Mouse (Mus musculus) forebrain, postnatal 0 days (tissue): ENCODE measurements at regions not wholly inside any gene's neighbourhood (a gene's known extent, or its start where the extent isn't known, plus 50 kb on each side); places are given as distances from the start of the nearest gene placed in this dataset.

Experiments used
- ATAC-seq: fragments of 200-750 bp; cut with Nextera tagmentation; 2 replicates; pipeline ENCODE4 v1.8.0; 2017; ENCODE audit warnings: mild to moderate bottlenecking, moderate library complexity
- DNase-seq: peaks from one replicate; pipeline ENCODE4 v3.0.0-alpha.2; 2015
- H3K27ac ChIP-seq: fragments of 300-500 bp; sonication (generic); 2 replicates; pipeline ENCODE4 v1.5.1; 2014; ENCODE audit warnings: low read depth, mild to moderate bottlenecking, antibody characterized with exemption, low read length, moderate library complexity, mixed read lengths
- H3K27me3 ChIP-seq: fragments of 300-500 bp; sonication (generic); 2 replicates; pipeline ENCODE4 v1.6.1; 2014; ENCODE audit warnings: mild to moderate bottlenecking, low read length, mixed read lengths; ENCODE audit not compliant: insufficient read depth
- H3K36me3 ChIP-seq: fragments of 300-500 bp; sonication (generic); 2 replicates; pipeline ENCODE4 v1.6.1; 2014; ENCODE audit warnings: mild to moderate bottlenecking, moderate library complexity; ENCODE audit not compliant: insufficient read depth
- H3K4me1 ChIP-seq: fragments of 300-500 bp; sonication (generic); 2 replicates; pipeline ENCODE4 v1.6.1; 2014; ENCODE audit warnings: antibody characterized with exemption; ENCODE audit not compliant: insufficient read depth
- H3K4me2 ChIP-seq: fragments of 300-500 bp; sonication (generic); 2 replicates; pipeline ENCODE4 v1.6.1; 2014; ENCODE audit warnings: low read depth, mild to moderate bottlenecking, moderate library complexity
- H3K4me3 ChIP-seq: fragments of 300-500 bp; sonication (generic); 2 replicates; pipeline ENCODE4 v1.5.1; 2014; ENCODE audit warnings: low read depth, low read length, mixed read lengths
- H3K9ac ChIP-seq: fragments of 300-500 bp; sonication (generic); 2 replicates; pipeline ENCODE4 v1.6.1; 2014; ENCODE audit warnings: mild to moderate bottlenecking
- H3K9me3 ChIP-seq: fragments of 300-500 bp; sonication (generic); 2 replicates; pipeline ENCODE4 v1.6.1; 2016; ENCODE audit warnings: low read length
- CTCF ChIP-seq: sonication (generic); IDR thresholded peaks from 2 replicates; pipeline ENCODE4 v1.5.1; 2016; ENCODE audit warnings: antibody characterized with exemption, control low read depth, low read depth
- WGBS: fragments of 180-500 bp; shearing (Covaris S2); extraction: QIAGEN DNeasy Blood & Tissue Kit; methylation state at CpG from one replicate; pipeline ENCODE4 v1.1.7; 2014; 5-methylcytosine and 5-hydroxymethylcytosine counted together

DNA sequence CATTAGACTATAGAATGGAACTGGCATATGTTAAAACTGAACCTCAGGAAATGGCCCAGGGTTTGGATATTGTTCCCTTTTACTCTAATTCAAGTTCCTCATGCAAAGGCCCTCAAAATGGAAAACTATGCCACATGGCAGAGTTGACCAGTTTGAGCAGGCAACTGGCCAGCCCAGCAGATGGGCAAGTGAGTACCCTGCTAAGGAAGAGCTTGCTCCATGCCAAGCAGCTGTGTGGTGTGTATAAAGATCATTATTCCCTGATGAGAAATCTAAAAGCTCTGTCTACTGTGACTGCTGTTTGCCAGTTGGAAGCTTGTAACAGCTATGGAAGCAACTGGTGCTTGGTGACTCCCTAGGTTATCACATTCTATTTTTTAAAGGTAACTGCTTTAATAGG is 453.4 kb upstream of the Foxg1 start:
- Histone ChIP-seq H3K27me3 (no peaks in the 10 kb centered on the region), H3K4me1 (no peaks in the 10 kb centered on the region), H3K4me3 (no peak overlapping the region), H3K36me3 (no peaks in the 10 kb centered on the region), H3K27ac (no peak overlapping the region), H3K9me3 (no peaks in the 10 kb centered on the region), H3K4me2 (no peak overlapping the region), H3K9ac (no peak overlapping the region)
- TF ChIP-seq CTCF: no peak
- DNase-seq: peak; percentile 18
- ATAC-seq: peak; percentile 40; the same call in 1 of the 2 replicates

DNA sequence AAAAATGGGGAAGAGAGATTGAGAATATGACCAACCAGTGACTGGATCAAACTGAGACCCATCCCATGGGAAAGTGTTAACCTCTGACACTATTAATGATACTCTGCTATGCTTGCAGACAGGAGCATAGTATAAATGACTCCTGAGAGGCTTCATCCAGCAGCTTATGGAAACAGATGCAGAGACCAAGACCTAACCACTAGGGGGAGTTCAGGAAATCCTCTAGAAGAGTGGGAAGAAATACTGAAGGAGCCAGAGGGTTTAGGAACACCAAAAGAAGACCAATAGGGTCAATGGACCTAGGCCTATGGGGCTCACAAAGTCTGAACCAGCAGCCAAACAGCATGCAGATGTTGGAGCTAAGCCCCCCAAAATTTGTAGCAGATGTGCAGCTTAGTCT is 436.0 kb upstream of the Foxg1 start:
- Histone ChIP-seq H3K9ac (no peak overlapping the region), H3K4me1 (no peaks in the 10 kb centered on the region), H3K27me3 (no peaks in the 10 kb centered on the region), H3K4me3 (no peak overlapping the region), H3K9me3 (no peaks in the 10 kb centered on the region), H3K36me3 (no peaks in the 10 kb centered on the region), H3K4me2 (no peak overlapping the region), H3K27ac (no peak overlapping the region)
- DNase-seq: no peak
- no peak for TF ChIP-seq CTCF
- ATAC-seq: no peak

DNA sequence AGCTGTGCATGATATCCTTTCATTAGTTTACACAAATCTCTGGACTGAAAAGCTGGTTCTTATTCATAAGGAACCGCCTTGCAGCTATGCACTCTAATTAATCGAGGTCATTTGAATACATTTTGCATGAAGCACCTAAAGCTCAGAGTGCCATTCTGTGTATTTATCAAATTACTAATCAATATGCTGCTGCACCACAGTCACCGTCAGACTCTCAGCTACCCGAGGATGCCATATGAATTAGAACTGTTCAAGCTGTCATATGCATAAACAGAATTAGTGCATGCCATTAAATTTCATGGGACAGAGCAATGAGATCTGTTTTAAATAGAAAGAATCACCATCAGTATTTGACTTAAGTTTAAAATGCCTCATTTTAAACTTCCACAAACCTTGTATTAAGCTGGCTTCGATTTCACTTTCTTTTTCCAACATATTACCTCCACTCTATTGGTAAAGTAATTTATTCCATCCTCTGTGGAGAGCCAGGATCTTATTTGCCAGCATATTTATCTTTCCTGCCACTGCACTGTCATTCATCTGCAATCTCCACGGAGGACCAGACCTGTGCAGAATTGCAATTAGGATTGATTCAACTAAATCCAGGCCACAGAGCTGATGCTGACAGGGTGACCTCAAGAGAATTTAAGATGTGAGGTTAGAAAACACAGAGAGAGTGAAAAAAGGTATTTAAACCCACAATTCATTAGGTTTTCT is 423.0 kb upstream of the Foxg1 start:
- ATAC-seq (no peak), DNase-seq (no peak)
- Histone ChIP-seq H3K27me3 (no peaks in the 10 kb centered on the region), H3K4me1 (no peaks in the 10 kb centered on the region; the same call in 1 of the 2 replicates), H3K9ac (no peak overlapping the region), H3K9me3 (no peaks in the 10 kb centered on the region), H3K27ac (no peak overlapping the region), H3K4me2 (no peak overlapping the region), H3K36me3 (no peaks in the 10 kb centered on the region), H3K4me3 (no peak overlapping the region)
- TF ChIP-seq CTCF: no peak
- 10% methylated on average over 6 of the region's 6 CpGs for WGBS

DNA sequence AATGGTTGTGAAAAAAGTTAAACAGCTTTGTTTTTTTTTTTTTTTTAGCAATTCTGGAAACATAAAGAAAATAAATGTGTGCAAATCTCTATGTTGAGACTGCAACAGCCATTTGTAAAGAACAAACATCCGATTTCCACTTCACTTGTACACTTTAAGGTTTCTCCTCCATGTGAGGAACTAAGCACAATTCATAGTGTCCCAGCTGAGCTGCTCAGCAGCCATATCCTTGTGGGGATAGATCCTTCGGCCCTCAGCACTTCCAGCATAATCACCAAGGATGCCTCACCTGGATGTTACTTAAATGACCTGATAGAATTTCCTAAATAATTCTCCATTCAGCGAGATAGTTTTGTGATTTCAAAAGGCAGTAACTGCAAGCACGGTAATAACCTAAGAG is 422.4 kb upstream of the Foxg1 start:
- no peak for TF ChIP-seq CTCF
- WGBS: 52% methylated on average over 4 of the region's 4 CpGs
- DNase-seq (no peak), ATAC-seq (no peak)
- H3K9ac ChIP-seq: no peak overlapping the region
- no peaks in the 10 kb centered on the region; the same call in 1 of the 2 replicates for H3K4me1 ChIP-seq
- no peak overlapping the region for H3K27ac ChIP-seq
- H3K9me3 ChIP-seq: no peaks in the 10 kb centered on the region
- no peak overlapping the region for H3K4me2 ChIP-seq
- H3K4me3 ChIP-seq: no peak overlapping the region
- no peaks in the 10 kb centered on the region for H3K27me3 ChIP-seq
- no peaks in the 10 kb centered on the region for H3K36me3 ChIP-seq

DNA sequence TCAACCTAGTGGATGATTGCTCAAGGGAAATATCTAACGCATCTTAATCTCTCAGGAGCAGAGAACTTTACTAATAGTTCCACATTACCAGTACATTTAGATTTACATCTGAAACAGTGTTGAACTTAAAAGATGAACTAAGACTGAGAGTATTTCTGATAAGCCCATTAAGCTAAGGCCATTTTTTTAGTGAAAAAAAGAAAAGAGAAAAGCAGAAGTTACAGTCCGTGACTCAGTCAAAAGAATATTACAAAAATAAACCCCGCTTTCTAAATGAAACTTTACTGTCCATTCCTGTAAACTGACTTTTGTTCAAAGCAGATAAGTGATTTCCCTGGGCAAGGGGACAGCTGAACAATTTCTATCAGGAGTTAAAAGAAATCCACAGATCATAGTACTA is 419.0 kb upstream of the Foxg1 start:
- Histone ChIP-seq H3K27ac (no peak overlapping the region), H3K4me3 (no peak overlapping the region), H3K4me1 (no peaks in the 10 kb centered on the region; the same call in 1 of the 2 replicates), H3K4me2 (no peak overlapping the region), H3K36me3 (no peaks in the 10 kb centered on the region), H3K9ac (no peak overlapping the region), H3K27me3 (no peaks in the 10 kb centered on the region), H3K9me3 (no peaks in the 10 kb centered on the region)
- ATAC-seq (no peak), DNase-seq (no peak)
- no peak for TF ChIP-seq CTCF
- 88% methylated on average over 3 of the region's 3 CpGs for WGBS
